Mouse (Mus musculus) intestine, embryonic 14.5 days (tissue): Measurements from ENCODE around the gene Fam161b. TPM values are rescaled to one million over a fixed set of nuclear protein-coding genes. Genes with fewer than 3 reads are reported as not detected.

Source experiments
- ATAC-seq: fragments of 200-750 bp; cut with Nextera tagmentation; replicated peaks from 2 replicates; pipeline ENCODE4 v1.8.0; 2017; ENCODE audit warnings: low read depth, moderate number of reproducible peaks, moderate TSS enrichment, moderate library complexity; ENCODE audit not compliant: low FRiP score, low TSS enrichment
- DNase-seq: peaks from one replicate; pipeline ENCODE4 v3.0.0-alpha.2; 2018; ENCODE audit warnings: low spot score
- H3K27ac ChIP-seq: fragments of 300-500 bp; sonication (generic); 2 replicates; pipeline ENCODE4 v1.5.1; 2014; ENCODE audit warnings: low read depth, mild to moderate bottlenecking, control low read depth
- H3K27me3 ChIP-seq: fragments of 300-500 bp; sonication (generic); replicated peaks from 2 replicates; pipeline ENCODE4 v1.6.1; 2014; ENCODE audit warnings: low read length, control low read depth; ENCODE audit not compliant: control insufficient read depth, insufficient read depth
- H3K36me3 ChIP-seq: fragments of 300-500 bp; sonication (generic); 2 replicates; pipeline ENCODE4 v1.6.1; 2014; ENCODE audit warnings: low read length, control low read depth; ENCODE audit not compliant: control insufficient read depth, insufficient read depth
- H3K4me1 ChIP-seq: fragments of 300-500 bp; sonication (generic); replicated peaks from 2 replicates; pipeline ENCODE4 v1.6.1; 2014; ENCODE audit warnings: low read length, control low read depth, mixed read lengths; ENCODE audit not compliant: control insufficient read depth, insufficient read depth
- H3K4me2 ChIP-seq: fragments of 300-500 bp; sonication (generic); 2 replicates; pipeline ENCODE4 v1.6.1; 2014; ENCODE audit warnings: low read length
- H3K4me3 ChIP-seq: fragments of 300-500 bp; sonication (generic); 2 replicates; pipeline ENCODE4 v1.5.1; 2014; ENCODE audit warnings: low read depth, low read length, control low read depth, mixed read lengths
- H3K9ac ChIP-seq: fragments of 300-500 bp; sonication (generic); 2 replicates; pipeline ENCODE4 v1.6.1; 2014; ENCODE audit warnings: mild to moderate bottlenecking, low read length
- H3K9me3 ChIP-seq: fragments of 300-500 bp; sonication (generic); 2 replicates; pipeline ENCODE4 v1.6.1; 2016; ENCODE audit warnings: low read length, control low read depth; ENCODE audit not compliant: control insufficient read depth
- WGBS: fragments of 180-500 bp; shearing (Covaris S2); extraction: QIAGEN DNeasy Blood & Tissue Kit; methylation state at CpG from one replicate; pipeline ENCODE4 v1.1.7; 2014; 5-methylcytosine and 5-hydroxymethylcytosine counted together
- polyA plus RNA-seq: library from polyadenylated mRNA; unstranded; fragments of >200 nt; fragmentation: Nextera tagmentation; extraction: Ambion mirVana; gene quantifications from 2 replicates; pipeline ENCODE4 v1.2.1, GENCODE M21; 2014

Gene Fam161b
- polyA plus RNA-seq, 1 experiment from 2014 or later = 2.5 TPM

DNA sequence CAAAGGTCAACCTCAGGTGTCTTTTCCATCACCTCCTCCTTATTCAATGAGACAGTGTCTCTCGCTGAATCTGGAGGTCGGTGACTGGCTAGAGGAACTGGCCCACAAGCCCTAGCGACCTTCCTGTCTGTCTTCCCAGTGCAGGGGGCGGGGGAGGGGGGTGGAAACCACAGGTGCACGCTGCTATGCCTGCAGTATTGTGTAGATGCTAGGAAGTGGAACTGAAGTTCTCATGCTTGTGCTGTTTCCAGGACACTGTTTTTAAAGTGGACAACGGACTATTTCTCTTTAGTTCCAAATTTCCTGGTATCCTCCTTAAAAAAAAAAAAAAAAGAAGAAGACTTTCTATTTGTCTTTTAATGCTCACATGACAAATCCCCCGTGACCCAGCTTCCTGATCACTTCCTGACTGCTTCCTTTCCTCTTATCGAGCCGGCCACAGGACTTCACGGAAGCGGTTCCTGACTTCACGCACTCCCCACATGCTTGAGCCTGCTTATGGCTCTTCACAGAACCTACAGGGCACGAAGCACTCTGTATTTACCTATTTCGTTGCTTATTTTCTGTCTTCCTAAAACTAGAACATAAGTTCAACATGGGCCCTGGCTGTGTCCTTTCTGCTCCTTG is 27.3 kb upstream of the Fam161b start:
- H3K4me3 ChIP-seq = no peak overlapping the region
- WGBS = 80% methylated on average over 14 of the region's 14 CpGs
- ATAC-seq = no peak
- H3K27me3 ChIP-seq = no peaks in the 10 kb centered on the region
- H3K27ac ChIP-seq = no peak overlapping the region
- H3K9me3 ChIP-seq = no peaks in the 10 kb centered on the region
- no peaks in the 10 kb centered on the region for H3K36me3 ChIP-seq
- no peak for DNase-seq
- no peak overlapping the region for H3K9ac ChIP-seq
- H3K4me2 ChIP-seq = no peak overlapping the region
- H3K4me1 ChIP-seq = no peaks in the 10 kb centered on the region

DNA sequence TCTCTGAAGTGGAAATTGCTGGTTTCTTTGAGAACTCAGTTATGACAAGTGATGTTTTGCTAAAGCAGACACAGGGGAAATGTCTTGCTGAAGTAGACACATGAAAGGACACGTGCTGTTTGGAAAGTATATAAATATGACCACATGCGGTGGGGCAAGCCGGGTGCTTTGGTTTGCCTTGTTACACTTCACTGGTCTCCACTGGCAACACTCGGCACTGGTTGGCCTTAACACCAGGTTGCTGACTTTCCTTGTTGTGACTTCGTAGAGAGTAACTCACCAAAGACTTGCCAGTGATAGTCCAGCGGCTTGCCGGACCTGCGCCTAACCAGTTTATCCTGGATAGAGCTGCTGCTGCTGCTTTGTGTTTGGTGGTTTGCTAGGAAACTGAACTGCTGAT is 26.5 kb upstream of the Fam161b start:
- 82% methylated on average over 8 of the region's 8 CpGs for WGBS
- Histone ChIP-seq H3K4me3 (no peak overlapping the region), H3K4me2 (no peak overlapping the region), H3K9ac (no peak overlapping the region), H3K9me3 (no peaks in the 10 kb centered on the region), H3K27ac (no peak overlapping the region), H3K4me1 (no peaks in the 10 kb centered on the region), H3K27me3 (no peaks in the 10 kb centered on the region), H3K36me3 (no peaks in the 10 kb centered on the region)
- DNase-seq (no peak), ATAC-seq (no peak)

DNA sequence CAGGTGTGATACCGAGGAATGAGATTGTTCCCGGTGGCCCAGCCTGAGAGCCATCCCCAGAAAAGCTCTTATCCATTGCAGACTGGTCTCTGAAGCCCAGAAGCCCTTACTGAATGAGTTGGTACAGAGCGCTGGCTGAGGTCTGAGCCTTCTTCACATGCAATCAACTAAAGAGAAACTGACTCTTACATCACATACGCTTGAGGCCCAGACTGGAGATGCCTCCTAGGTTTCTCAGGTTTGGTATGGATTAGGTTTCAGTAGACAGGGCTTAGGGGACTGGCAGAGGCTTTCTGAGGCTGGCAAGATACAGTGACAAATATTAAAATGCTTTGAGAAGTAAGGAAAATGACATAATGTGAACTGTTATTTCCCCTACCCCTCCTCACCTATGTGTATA is 23.8 kb upstream of the Fam161b start:
- H3K27me3 ChIP-seq = no peaks in the 10 kb centered on the region
- DNase-seq (no peak), ATAC-seq (no peak)
- WGBS = 90% methylated on average over 4 of the region's 4 CpGs
- no peak overlapping the region for H3K9ac ChIP-seq
- H3K27ac ChIP-seq = no peak overlapping the region
- H3K4me1 ChIP-seq = no peaks in the 10 kb centered on the region
- H3K36me3 ChIP-seq = no peaks in the 10 kb centered on the region
- no peak overlapping the region for H3K4me3 ChIP-seq
- no peaks in the 10 kb centered on the region for H3K9me3 ChIP-seq
- no peak overlapping the region for H3K4me2 ChIP-seq

DNA sequence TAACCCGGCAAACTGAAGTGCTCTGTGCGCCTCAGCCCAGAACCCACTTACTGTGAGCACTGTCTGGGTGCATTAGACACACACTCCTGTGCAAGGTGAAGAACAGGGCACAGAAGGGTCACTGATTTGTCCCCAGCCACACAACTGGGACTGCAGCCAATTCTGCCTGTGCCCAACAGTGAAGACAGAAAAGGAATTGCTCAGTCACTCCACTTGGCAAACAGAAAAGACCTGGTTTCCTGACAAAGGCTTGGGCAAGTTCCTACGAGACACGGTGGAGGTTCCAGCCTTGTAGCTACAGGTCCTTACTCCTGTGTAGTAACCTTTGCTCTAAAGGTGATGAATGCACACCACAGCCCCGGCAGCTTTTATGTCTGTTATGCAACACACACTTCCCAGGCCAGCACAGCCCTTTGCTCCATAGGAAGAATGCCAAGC is 23.0 kb upstream of the Fam161b start:
- WGBS = 83% methylated on average over 5 of the region's 5 CpGs
- Histone ChIP-seq H3K36me3 (no peaks in the 10 kb centered on the region), H3K27me3 (no peaks in the 10 kb centered on the region), H3K4me3 (no peak overlapping the region), H3K4me2 (no peak overlapping the region), H3K4me1 (no peaks in the 10 kb centered on the region), H3K27ac (no peak overlapping the region), H3K9me3 (no peaks in the 10 kb centered on the region), H3K9ac (no peak overlapping the region)
- DNase-seq (no peak), ATAC-seq (no peak)

DNA sequence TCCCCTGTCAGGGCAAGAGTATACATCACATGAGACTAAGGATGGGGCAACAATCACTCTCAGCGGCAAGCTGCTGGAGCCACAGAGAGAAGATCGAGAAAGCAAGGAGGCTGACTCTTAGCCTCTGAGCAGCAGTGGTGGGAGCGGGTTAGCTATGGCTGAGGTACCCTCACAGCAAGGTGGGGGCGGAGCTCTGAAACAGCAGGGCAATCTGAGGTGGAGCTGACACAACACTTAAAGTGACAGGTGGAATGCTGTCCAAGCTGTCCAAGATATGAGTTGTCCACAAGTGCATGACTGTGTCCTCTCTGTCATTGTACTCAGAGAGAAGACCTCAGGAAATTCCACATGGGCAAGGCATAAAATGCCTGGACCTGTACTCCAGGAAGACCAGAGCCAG is 20.7 kb upstream of the Fam161b start:
- Histone ChIP-seq H3K9ac (no peak overlapping the region), H3K4me1 (no peaks in the 10 kb centered on the region), H3K36me3 (0 out of 2 replicates have a peak, but pooled peaks cover 4% of the 10 kb centered on the region), H3K9me3 (no peaks in the 10 kb centered on the region), H3K4me3 (no peak overlapping the region), H3K4me2 (no peak overlapping the region), H3K27ac (no peak overlapping the region), H3K27me3 (no peaks in the 10 kb centered on the region)
- WGBS = 86% methylated on average over 4 of the region's 4 CpGs
- DNase-seq (no peak), ATAC-seq (no peak)

DNA sequence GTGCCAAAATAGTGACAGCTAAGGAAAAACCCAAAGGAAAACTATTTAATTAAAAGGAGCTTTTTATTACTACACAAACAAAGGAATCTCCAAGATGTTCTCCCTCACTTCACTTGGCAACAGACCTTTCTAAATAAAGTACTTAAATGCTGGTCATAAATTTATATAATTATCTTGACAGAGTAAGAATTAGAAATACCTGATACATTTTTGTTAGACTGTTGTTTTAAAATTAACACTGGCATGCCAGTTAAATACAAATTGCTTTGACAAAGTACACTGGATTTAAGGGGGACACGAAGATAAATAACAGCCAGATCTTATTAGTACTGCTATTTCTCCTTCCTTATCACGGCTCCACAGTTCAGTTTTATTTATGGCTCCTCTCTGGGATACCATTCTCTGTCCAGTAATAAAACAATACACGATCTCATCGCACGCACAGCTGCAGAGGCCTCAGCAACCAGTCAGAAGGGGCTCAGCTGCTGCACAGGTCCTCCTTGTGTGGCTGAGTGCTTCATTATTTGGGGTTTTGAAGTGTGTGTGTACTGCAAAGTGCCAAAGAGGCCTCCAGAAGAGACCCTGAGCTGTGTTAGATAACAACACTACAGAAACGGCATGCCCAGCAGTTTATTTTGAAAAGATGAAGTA is 12.3 kb upstream of the Fam161b start:
- ATAC-seq = no peak
- no peaks in the 10 kb centered on the region for H3K9me3 ChIP-seq
- H3K27ac ChIP-seq = no peak overlapping the region
- H3K36me3 ChIP-seq = peaks cover 69% of the 10 kb centered on the region
- no peak overlapping the region for H3K4me3 ChIP-seq
- H3K27me3 ChIP-seq = no peaks in the 10 kb centered on the region
- H3K4me1 ChIP-seq = no peaks in the 10 kb centered on the region
- H3K9ac ChIP-seq = no peak overlapping the region
- no peak overlapping the region for H3K4me2 ChIP-seq
- DNase-seq = no peak
- WGBS = 64% methylated on average over 6 of the region's 6 CpGs

DNA sequence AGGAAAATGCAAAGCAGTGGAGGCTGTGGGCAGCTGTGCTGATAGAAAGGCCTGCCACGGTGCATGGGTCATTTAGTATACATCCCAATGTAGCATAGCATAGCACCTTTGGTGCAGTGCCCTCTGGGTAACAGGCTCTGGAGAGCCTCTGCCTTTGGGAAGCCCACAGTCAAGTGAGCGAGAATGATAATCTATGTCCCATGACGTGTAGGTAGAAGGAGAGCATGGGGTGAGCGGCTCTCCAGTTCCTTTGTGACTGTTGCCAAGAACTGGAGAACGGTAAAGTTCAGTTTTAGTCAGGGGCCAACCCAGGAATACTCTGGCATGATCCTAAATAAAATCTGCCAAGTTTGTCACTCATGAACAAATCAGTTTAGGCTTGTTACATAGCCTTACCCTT is 10.0 kb upstream of the Fam161b start:
- DNase-seq (no peak), ATAC-seq (no peak)
- Histone ChIP-seq H3K9ac (no peak overlapping the region), H3K27ac (no peak overlapping the region), H3K36me3 (peaks cover 82% of the 10 kb centered on the region), H3K27me3 (no peaks in the 10 kb centered on the region), H3K4me1 (no peaks in the 10 kb centered on the region), H3K9me3 (no peaks in the 10 kb centered on the region), H3K4me3 (no peak overlapping the region), H3K4me2 (no peak overlapping the region)
- WGBS = 90% methylated on average over 5 of the region's 5 CpGs

DNA sequence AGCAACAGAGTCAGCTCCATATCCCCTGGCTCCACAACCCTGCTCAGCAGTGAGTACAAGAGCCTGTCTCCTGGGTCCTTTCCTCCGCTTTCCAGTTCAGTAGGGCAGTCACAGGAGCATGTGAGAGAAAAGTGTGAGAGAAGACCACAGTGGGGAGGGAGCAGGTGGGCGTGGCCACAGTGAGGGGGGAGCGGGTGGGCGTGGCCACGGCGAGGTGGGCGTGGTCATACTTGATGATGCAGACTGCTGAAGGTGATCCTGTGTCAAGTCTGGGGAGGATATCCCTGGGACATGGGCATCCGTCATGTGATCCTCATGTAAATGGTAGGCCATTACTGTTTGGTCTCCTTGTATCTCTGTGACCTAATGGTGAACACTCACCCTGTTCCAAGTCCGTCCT is 5.3 kb upstream of the Fam161b start:
- peaks cover 51% of the 10 kb centered on the region for H3K36me3 ChIP-seq
- no peak overlapping the region for H3K9ac ChIP-seq
- WGBS = 64% methylated on average over 9 of the region's 9 CpGs
- DNase-seq (no peak), ATAC-seq (no peak)
- H3K4me3 ChIP-seq = no peak overlapping the region
- H3K4me2 ChIP-seq = no peak overlapping the region
- no peaks in the 10 kb centered on the region for H3K9me3 ChIP-seq
- peaks cover 9% of the 10 kb centered on the region for H3K4me1 ChIP-seq
- no peaks in the 10 kb centered on the region for H3K27me3 ChIP-seq
- H3K27ac ChIP-seq = no peak overlapping the region

DNA sequence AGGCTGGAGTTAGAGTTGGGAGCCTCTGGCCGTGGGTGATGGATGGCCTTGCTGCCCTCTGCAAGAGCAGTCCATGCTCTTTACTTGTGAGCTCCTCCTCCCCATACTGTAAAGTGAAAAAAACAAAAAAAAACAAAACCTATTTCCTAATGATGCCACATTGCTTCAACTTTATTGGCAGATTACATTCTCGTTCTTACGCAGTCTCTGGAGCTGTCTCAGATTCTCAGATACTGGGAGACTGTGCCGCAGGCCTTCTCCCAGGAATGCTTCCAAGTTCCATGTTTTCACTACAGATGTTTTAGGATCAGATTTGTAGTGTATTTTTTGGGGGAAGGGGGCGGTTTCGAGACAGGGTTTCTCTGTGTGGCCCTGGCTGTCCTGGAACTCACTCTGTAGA is 3.5 kb upstream of the Fam161b start:
- no peak for ATAC-seq
- Histone ChIP-seq H3K9ac (no peak overlapping the region), H3K36me3 (peaks cover 33% of the 10 kb centered on the region), H3K4me3 (no peak overlapping the region), H3K27ac (no peak overlapping the region), H3K4me2 (no peak overlapping the region), H3K9me3 (no peaks in the 10 kb centered on the region), H3K27me3 (no peaks in the 10 kb centered on the region), H3K4me1 (peaks cover 13% of the 10 kb centered on the region)
- no peak for DNase-seq
- 92% methylated on average over 6 of the region's 6 CpGs for WGBS
